Mouse (Mus musculus) ES-Bruce4 (cell line): ENCODE results near the gene Nsd1. TPM values are rescaled to one million over a fixed set of nuclear protein-coding genes. Genes with fewer than 3 reads are reported as not detected.

Source experiments
- H3K27ac ChIP-seq: 2 replicates; pipeline ENCODE4 v1.5.1; 2012; ENCODE audit warnings: low read length, inconsistent platforms; ENCODE audit not compliant: insufficient read depth
- H3K27me3 ChIP-seq: 2 replicates; pipeline ENCODE4 v1.6.1; 2012; ENCODE audit warnings: mild to moderate bottlenecking, low read length, inconsistent platforms; ENCODE audit not compliant: control insufficient read depth, poor library complexity, insufficient read depth, severe bottlenecking
- H3K36me3 ChIP-seq: 2 replicates; pipeline ENCODE4 v1.6.1; 2012; ENCODE audit warnings: inconsistent platforms, mild to moderate bottlenecking, low read length, moderate library complexity; ENCODE audit not compliant: control insufficient read depth, poor library complexity, insufficient read depth, severe bottlenecking
- H3K4me1 ChIP-seq: one replicate; pipeline ENCODE4 v1.8.1; 2011; ENCODE audit warnings: low read length; ENCODE audit not compliant: control insufficient read depth, insufficient read depth
- H3K4me3 ChIP-seq: 2 replicates; pipeline ENCODE4 v1.5.1; 2011; ENCODE audit warnings: low read depth, mild to moderate bottlenecking, low read length
- H3K9ac ChIP-seq: 2 replicates; pipeline ENCODE4 v1.6.1; 2012; ENCODE audit warnings: low read depth, mild to moderate bottlenecking, inconsistent platforms; ENCODE audit not compliant: poor library complexity, severe bottlenecking
- H3K9me3 ChIP-seq: replicated peaks from 2 replicates; pipeline ENCODE4 v1.6.1; 2012; ENCODE audit warnings: mild to moderate bottlenecking, low read length, inconsistent platforms; ENCODE audit not compliant: control insufficient read depth, poor library complexity, insufficient read depth, severe bottlenecking
- CTCF ChIP-seq: IDR thresholded peaks from one replicate; pipeline ENCODE4 v1.8.1; 2011; ENCODE audit warnings: low read depth, low read length
- EP300 ChIP-seq: IDR thresholded peaks from 2 replicates; pipeline ENCODE4 v1.6.1; 2011; ENCODE audit warnings: low read depth, low read length; ENCODE audit not compliant: insufficient read depth
- POLR2A ChIP-seq: IDR thresholded peaks from one replicate; pipeline ENCODE4 v1.8.1; 2011; ENCODE audit warnings: low read length; ENCODE audit not compliant: insufficient read depth
- polyA plus RNA-seq: library from polyadenylated mRNA; stranded (reverse); fragments of >200 nt; gene quantifications from 2 replicates; pipeline ENCODE4 v1.2.4, GENCODE M21; 2011; ENCODE audit warnings: low read depth; ENCODE audit not compliant: missing spikeins, insufficient read depth, insufficient read length

Gene Nsd1
- polyA plus RNA-seq, 1 experiment = 162 TPM

DNA sequence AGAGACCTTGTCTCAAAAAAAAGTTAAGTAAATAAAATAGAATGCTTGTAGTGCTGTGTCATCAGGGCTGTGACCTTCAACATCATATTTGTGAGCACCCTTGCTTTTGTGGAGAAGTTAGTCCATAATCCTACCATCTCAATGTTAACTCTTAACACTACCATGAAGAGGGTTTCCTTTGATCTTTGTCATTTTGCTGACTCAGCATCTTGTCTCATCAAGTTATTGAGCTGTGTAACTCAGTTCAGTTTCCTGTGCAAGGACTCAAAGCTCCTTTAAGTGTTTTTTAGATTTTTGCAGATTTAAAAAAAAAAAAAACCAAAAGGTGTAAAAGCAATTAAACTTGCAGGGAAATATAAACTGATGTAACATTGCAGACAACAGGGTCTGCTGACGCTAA lies 87.2 kb downstream of the Nsd1 start:
- H3K9me3 ChIP-seq = no peaks in the 10 kb centered on the region
- no peaks in the 10 kb centered on the region for H3K27me3 ChIP-seq
- no peaks in the 10 kb centered on the region for H3K4me1 ChIP-seq
- no peak overlapping the region for H3K27ac ChIP-seq
- TF ChIP-seq CTCF (no peak), EP300 (no peak), POLR2A (no peak)
- H3K9ac ChIP-seq = no peak overlapping the region
- peaks cover 72% of the 10 kb centered on the region for H3K36me3 ChIP-seq
- no peak overlapping the region for H3K4me3 ChIP-seq

- Histone ChIP-seq H3K27me3 (no peaks in the 10 kb centered on the region), H3K36me3 (peaks cover 74% of the 10 kb centered on the region), H3K9ac (no peak overlapping the region), H3K4me3 (no peak overlapping the region), H3K4me1 (no peaks in the 10 kb centered on the region), H3K27ac (no peak overlapping the region), H3K9me3 (no peaks in the 10 kb centered on the region)
- TF ChIP-seq EP300 (no peak), POLR2A (no peak), CTCF (no peak)
These were observed 91.3 kb downstream of the Nsd1 start for GRCm38 (mm10) chr13:55300913-55301312.

GRCm38 (mm10) chr13:55312028-55312630 lies 102.5 kb downstream of the Nsd1 start:
- no peaks in the 10 kb centered on the region for H3K4me1 ChIP-seq
- H3K36me3 ChIP-seq = peaks cover 67% of the 10 kb centered on the region
- H3K27ac ChIP-seq = no peak overlapping the region
- H3K9ac ChIP-seq = no peak overlapping the region
- H3K4me3 ChIP-seq = no peak overlapping the region
- no peaks in the 10 kb centered on the region for H3K27me3 ChIP-seq
- TF ChIP-seq POLR2A = no peak
- TF ChIP-seq EP300 = no peak
- no peak for TF ChIP-seq CTCF
- H3K9me3 ChIP-seq = no peaks in the 10 kb centered on the region

GRCm38 (mm10) chr13:55313051-55313450 lies 103.5 kb downstream of the Nsd1 start:
- no peak for TF ChIP-seq POLR2A
- TF ChIP-seq CTCF = no peak
- no peak for TF ChIP-seq EP300
- no peak overlapping the region for H3K4me3 ChIP-seq
- H3K27me3 ChIP-seq = no peaks in the 10 kb centered on the region
- no peaks in the 10 kb centered on the region for H3K4me1 ChIP-seq
- peaks cover 58% of the 10 kb centered on the region for H3K36me3 ChIP-seq
- H3K9me3 ChIP-seq = no peaks in the 10 kb centered on the region
- no peak overlapping the region for H3K9ac ChIP-seq
- no peak overlapping the region for H3K27ac ChIP-seq

DNA sequence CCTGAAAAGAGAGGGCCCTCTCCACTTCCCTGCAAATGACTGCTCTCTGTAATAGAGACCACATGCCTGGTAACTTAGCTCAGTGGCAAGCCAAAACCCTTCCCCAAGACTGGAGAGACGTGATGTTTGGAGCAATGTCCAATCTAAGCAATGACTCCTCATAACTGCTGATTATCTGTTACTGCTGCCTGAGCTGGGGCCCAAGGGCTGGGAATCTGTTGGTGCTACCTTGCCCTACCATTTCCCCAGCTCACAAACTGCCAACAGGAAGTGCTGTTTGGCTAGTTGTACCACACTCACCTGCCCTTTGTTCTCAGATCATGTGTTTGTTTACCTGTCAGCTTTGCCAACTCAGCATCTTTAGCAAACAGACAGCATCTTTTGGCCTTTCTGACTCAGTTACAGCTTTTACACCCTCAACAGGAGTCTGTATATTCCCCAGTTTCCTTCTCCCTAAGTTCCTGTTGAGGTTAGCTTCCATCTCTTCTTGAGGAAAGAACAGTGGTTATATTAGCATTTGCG lies 105.4 kb downstream of the Nsd1 start:
- Histone ChIP-seq H3K36me3 (peaks cover 48% of the 10 kb centered on the region), H3K27me3 (no peaks in the 10 kb centered on the region), H3K4me3 (no peak overlapping the region), H3K9ac (no peak overlapping the region), H3K4me1 (no peaks in the 10 kb centered on the region), H3K9me3 (no peaks in the 10 kb centered on the region), H3K27ac (no peak overlapping the region)
- TF ChIP-seq POLR2A (no peak), CTCF (no peak), EP300 (no peak)

- TF ChIP-seq EP300 (no peak), CTCF (no peak)
- Histone ChIP-seq H3K36me3 (peaks cover 18% of the 10 kb centered on the region), H3K9ac (no peak overlapping the region)
These were observed 108.8 kb downstream of the Nsd1 start for GRCm38 (mm10) chr13:55318351-55318750.

More at GRCm38 (mm10) chr13:55318351-55318750, 108.8 kb downstream of the Nsd1 start:
- Histone ChIP-seq H3K27ac (no peak overlapping the region), H3K4me3 (no peak overlapping the region), H3K4me1 (no peaks in the 10 kb centered on the region), H3K9me3 (no peaks in the 10 kb centered on the region), H3K27me3 (no peaks in the 10 kb centered on the region)
